Mouse (Mus musculus): Measurements from ENCODE around the gene Olfr231. TPM values are rescaled to one million over a fixed set of nuclear protein-coding genes. Genes with fewer than 3 reads are reported as not detected.

Olfr231 gene
- not detected in 2 replicates for polyA plus RNA-seq (2012; rRNA removed; ENCODE audit: low replicate concordance)

GRCm38 (mm10) chr1:174121062-174121461, at the start of gene Olfr231:
TSS of gene Olfr231 (minus strand) at chr1:174121162.

GRCm38 (mm10) chr1:174155333-174155732, 34.4 kb upstream of the Olfr231 start, which contains the start of gene Olfr420:
TSS of gene Olfr420 (plus strand) at chr1:174155633.

DNA sequence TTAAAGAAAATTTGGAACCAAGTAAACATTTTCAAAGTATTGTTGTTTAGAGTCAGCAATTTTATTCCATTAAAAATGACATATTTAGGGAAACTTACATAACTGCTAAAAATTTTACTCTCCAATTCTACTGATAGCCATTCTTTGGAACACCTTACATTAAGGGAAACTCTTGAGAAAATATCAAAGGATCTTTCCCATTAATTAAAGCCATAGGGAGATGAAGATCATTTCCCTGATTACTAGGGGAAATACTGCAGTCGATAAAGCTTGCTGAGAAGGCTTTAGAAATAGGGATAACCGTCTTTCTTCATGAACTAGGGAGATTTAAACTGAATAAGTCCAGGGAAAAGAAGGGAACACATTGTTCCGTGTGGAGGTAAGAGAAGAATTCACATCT, 10.3 kb upstream of the Olfr231 start, which contains the start of gene Olfr424:
Gene Olfr424, plus strand, starts transcription at position 301 of the 400 bp plus-strand sequence.

GRCm38 (mm10) chr1:174096591-174096990, 24.4 kb downstream of the Olfr231 start, which contains the start of gene Olfr427:
TSS of gene Olfr427 (plus strand) at chr1:174096891.

GRCm38 (mm10) chr1:174084031-174084430, 36.9 kb downstream of the Olfr231 start, which contains the start of gene Olfr429:
TSS of gene Olfr429 (plus strand) at chr1:174084331.

DNA sequence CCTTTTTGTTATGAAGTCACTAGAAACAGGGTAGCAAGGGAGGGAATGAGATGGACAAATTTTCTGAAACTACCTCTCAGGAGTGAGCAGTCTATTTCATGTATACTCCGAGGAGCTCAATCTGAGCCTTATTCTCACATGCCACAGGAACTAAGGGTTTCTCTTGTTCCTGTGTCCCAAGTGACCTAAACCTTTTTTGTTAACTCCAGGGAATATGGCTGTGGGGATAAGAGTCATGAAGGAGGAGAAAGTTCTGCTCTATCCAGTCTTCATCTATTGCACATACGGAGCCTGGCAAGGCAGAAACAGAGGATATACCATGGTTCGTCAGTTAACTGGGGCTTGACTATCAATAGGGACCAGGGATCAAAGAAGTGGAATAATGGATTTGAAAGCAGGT, 54.7 kb downstream of the Olfr231 start, which contains the start of gene Olfr430:
Gene Olfr430, plus strand, starts transcription at position 301 of the 400 bp plus-strand sequence.

Other genes starting within 250 kb of the Olfr231 start
- gene Ifi211, start 208.1 kb downstream of the Olfr231 start, polyA plus RNA-seq (2012; rRNA removed; ENCODE audit: low replicate concordance): 2.0 and 4.2 TPM in 2 replicates
- gene Mndal, start 178.7 kb downstream of the Olfr231 start, polyA plus RNA-seq (2012; rRNA removed; ENCODE audit: low replicate concordance): 8.0 and 19.3 TPM in 2 replicates
- 17.8 and 37.0 TPM in 2 replicates for gene Ifi203, start 178.5 kb downstream of the Olfr231 start, polyA plus RNA-seq (2012; rRNA removed; ENCODE audit: low replicate concordance)
- gene Ifi202b, start 138.4 kb downstream of the Olfr231 start, polyA plus RNA-seq (2012; rRNA removed; ENCODE audit: low replicate concordance): 0.17 and 0.56 TPM in 2 replicates
- 4.2 and 12.6 TPM in 2 replicates for gene Ifi205, start 89.4 kb downstream of the Olfr231 start, polyA plus RNA-seq (2012; rRNA removed; ENCODE audit: low replicate concordance)
- 0.70 TPM in 2 replicates for gene Olfr433, start 80.5 kb downstream of the Olfr231 start, polyA plus RNA-seq (2012; rRNA removed; ENCODE audit: low replicate concordance)
- gene Olfr432, start 72.0 kb downstream of the Olfr231 start, polyA plus RNA-seq (2012; rRNA removed; ENCODE audit: low replicate concordance): 0.29 and 0.46 TPM in 2 replicates
- gene Olfr430, start 54.6 kb downstream of the Olfr231 start, polyA plus RNA-seq (2012; rRNA removed; ENCODE audit: low replicate concordance): not detected in 2 replicates
- not detected in 2 replicates for gene Olfr429, start 36.8 kb downstream of the Olfr231 start, polyA plus RNA-seq (2012; rRNA removed; ENCODE audit: low replicate concordance)
- gene Olfr427, start 24.3 kb downstream of the Olfr231 start, polyA plus RNA-seq (2012; rRNA removed; ENCODE audit: low replicate concordance): not detected in 2 replicates
- not detected in 2 replicates for gene Olfr424, start 10.4 kb upstream of the Olfr231 start, polyA plus RNA-seq (2012; rRNA removed; ENCODE audit: low replicate concordance)
- not detected in 2 replicates for gene Olfr420, start 34.5 kb upstream of the Olfr231 start, polyA plus RNA-seq (2012; rRNA removed; ENCODE audit: low replicate concordance)
- 0.10 TPM in 1 of 2 replicates, not detected in the other for gene Spta1, start 51.6 kb upstream of the Olfr231 start, polyA plus RNA-seq (2012; rRNA removed; ENCODE audit: low replicate concordance)
- not detected in 2 replicates for gene Olfr419, start 130.9 kb upstream of the Olfr231 start, polyA plus RNA-seq (2012; rRNA removed; ENCODE audit: low replicate concordance)
- not detected in 2 replicates for gene Mptx1, start 209.4 kb upstream of the Olfr231 start, polyA plus RNA-seq (2012; rRNA removed; ENCODE audit: low replicate concordance)
- not detected in 2 replicates for gene Olfr417, start 244.0 kb upstream of the Olfr231 start, polyA plus RNA-seq (2012; rRNA removed; ENCODE audit: low replicate concordance)